In the genomic region with DNA sequence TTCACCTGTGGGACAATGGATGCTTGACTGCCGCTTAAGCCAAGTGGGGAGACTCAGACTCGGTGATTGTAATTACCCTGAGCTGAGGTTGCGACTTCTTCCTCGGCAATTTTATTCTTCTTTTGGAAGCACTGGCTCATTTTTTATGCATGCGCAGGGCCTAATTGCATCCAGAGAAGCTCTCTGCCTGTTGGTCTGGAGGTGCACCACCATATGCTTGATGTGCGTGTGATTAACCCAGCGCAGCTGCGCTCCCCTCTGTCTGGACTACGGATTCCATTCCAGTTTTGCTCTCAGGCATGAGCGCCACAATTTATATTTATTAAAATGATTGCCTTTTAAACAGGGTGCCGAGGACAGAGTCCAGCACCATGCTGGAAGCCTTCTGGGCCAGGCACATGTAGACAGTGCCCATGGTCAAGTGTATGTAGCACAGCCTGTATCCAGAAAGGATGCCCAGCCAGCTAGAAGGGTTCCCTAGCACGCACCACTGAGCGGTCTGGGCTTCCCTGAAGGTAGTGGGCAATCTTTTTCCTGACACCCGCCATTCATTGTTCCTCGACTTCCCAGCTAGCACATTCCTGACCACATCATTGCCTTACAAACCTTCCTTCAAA, we compare ENCODE assay signal across 16 mouse cellular contexts.
DNase-seq lines count a peak whose midpoint lies in the region; ATAC-seq lines count a peak whose summit lies in the region.
"Had no signal": no experiment of that assay in that cellular context is flagged by ENCODE, and none has a peak within 500 bp of the region (broad histone marks: within the 10 kb centered on the region; RNA-seq: fewer than 3 reads in every experiment).

No protein-coding gene starts in this region.

- no peaks in the 10 kb centered on the region for H3K9me3 ChIP-seq in embryonic facial prominence, embryonic 13.5 days
- H3K9me3 ChIP-seq in hindbrain, embryonic 11.5 days (ENCODE audit: control insufficient read depth, low read length): no peaks in the 10 kb centered on the region
- no peaks in the 10 kb centered on the region for H3K9me3 ChIP-seq in midbrain, embryonic 16.5 days (replicated peaks; ENCODE audit: control insufficient read depth, low read length, poor library complexity, severe bottlenecking)
- H3K9me3 ChIP-seq: heart, embryonic 12.5 days; limb, embryonic 13.5 days had no signal

- ATAC-seq in frontal cortex, adult (ENCODE audit: low TSS enrichment): peak; percentile 17; the same call in 1 of the 2 replicates
- 0 out of 2 replicates have a peak, but pooled peaks have one; percentile 32 for ATAC-seq in embryonic facial prominence, embryonic 13.5 days (ENCODE audit: insufficient number of reproducible peaks, insufficient read depth, low FRiP score, low TSS enrichment, low read depth)
- ATAC-seq in hindbrain, embryonic 11.5 days (ENCODE audit: low FRiP score): peak; percentile 84
- ATAC-seq in midbrain, embryonic 16.5 days: peak; percentile 59

- no peak overlapping the region for H3K9ac ChIP-seq in embryonic facial prominence, embryonic 13.5 days
- H3K9ac ChIP-seq in hindbrain, embryonic 11.5 days (ENCODE audit: low read depth, low read length): no peak overlapping the region
- no peak overlapping the region for H3K9ac ChIP-seq in midbrain, embryonic 16.5 days (ENCODE audit: low read depth, low read length)
- H3K9ac ChIP-seq: heart, embryonic 12.5 days; limb, embryonic 13.5 days had no signal

- no peak overlapping the region for H3K4me2 ChIP-seq in embryonic facial prominence, embryonic 13.5 days
- H3K4me2 ChIP-seq in hindbrain, embryonic 11.5 days (replicated peaks; ENCODE audit: low read depth, low read length): no peak overlapping the region
- no peak overlapping the region for H3K4me2 ChIP-seq in midbrain, embryonic 16.5 days (ENCODE audit: low read length)
- H3K4me2 ChIP-seq: heart, embryonic 12.5 days; limb, embryonic 13.5 days had no signal

- DNase-seq in frontal cortex, postnatal 36 days (ENCODE audit: low spot score in 2 of 2): no peak
- peak; percentile 39 for DNase-seq in hindbrain, embryonic 11.5 days (ENCODE audit: low spot score)
- DNase-seq in thymus, postnatal 36 days: no peak
- no peak for DNase-seq in adrenal gland, postnatal 10 days
- DNase-seq in right cerebral cortex, adult 18-20 months: no peak
- DNase-seq: adrenal gland, postnatal 36 days; cerebellum, adult 11 months; layer of hippocampus, postnatal 36 days; lung, adult 18-20 months; right cerebral cortex, postnatal 4 days; thymus, postnatal 14 days had no signal

- peaks cover 10% of the 10 kb centered on the region for H3K4me1 ChIP-seq in embryonic facial prominence, embryonic 13.5 days
- H3K4me1 ChIP-seq in hindbrain, embryonic 11.5 days (replicated peaks; ENCODE audit: control insufficient read depth, insufficient read depth, low read length): no peaks in the 10 kb centered on the region; the same call in 1 of the 2 replicates
- H3K4me1 ChIP-seq in midbrain, embryonic 16.5 days (ENCODE audit: control insufficient read depth, insufficient read depth, low read length): peaks cover 13% of the 10 kb centered on the region; the same call in 1 of the 2 replicates
- H3K4me1 ChIP-seq: heart, embryonic 12.5 days; limb, embryonic 13.5 days had no signal

- H3K27me3 ChIP-seq in embryonic facial prominence, embryonic 13.5 days: no peaks in the 10 kb centered on the region
- H3K27me3 ChIP-seq in hindbrain, embryonic 11.5 days (ENCODE audit: control insufficient read depth, insufficient read depth, low read length): no peaks in the 10 kb centered on the region
- H3K27me3 ChIP-seq in midbrain, embryonic 16.5 days (ENCODE audit: control insufficient read depth, insufficient read depth, low read depth, low read length): no peaks in the 10 kb centered on the region
- H3K27me3 ChIP-seq: limb, embryonic 13.5 days had no signal

- H3K27ac ChIP-seq in embryonic facial prominence, embryonic 13.5 days: no peak overlapping the region
- H3K27ac ChIP-seq in hindbrain, embryonic 11.5 days (ENCODE audit: low read depth, low read length): peak overlapping the region; percentile 62
- H3K27ac ChIP-seq in midbrain, embryonic 16.5 days (ENCODE audit: low read length): peak overlapping the region; percentile 33; the same call in 1 of the 2 replicates
- H3K27ac ChIP-seq: limb, embryonic 13.5 days had no signal

- H3K36me3 ChIP-seq in embryonic facial prominence, embryonic 13.5 days: no peaks in the 10 kb centered on the region
- H3K36me3 ChIP-seq in hindbrain, embryonic 11.5 days (ENCODE audit: control insufficient read depth, insufficient read depth, low read length): no peaks in the 10 kb centered on the region
- H3K36me3 ChIP-seq in midbrain, embryonic 16.5 days (ENCODE audit: control insufficient read depth, insufficient read depth, low read length): no peaks in the 10 kb centered on the region
- H3K36me3 ChIP-seq: heart, embryonic 12.5 days; limb, embryonic 13.5 days had no signal

- 44% methylated on average over 15 of the region's 15 CpGs for WGBS in embryonic facial prominence, embryonic 13.5 days
- WGBS in hindbrain, embryonic 11.5 days: 67% methylated on average over 15 of the region's 15 CpGs
- 48% methylated on average over 15 of the region's 15 CpGs for WGBS in midbrain, embryonic 16.5 days

- H3K4me3 ChIP-seq in embryonic facial prominence, embryonic 13.5 days: no peak overlapping the region
- no peak overlapping the region for H3K4me3 ChIP-seq in hindbrain, embryonic 11.5 days (ENCODE audit: low read depth, low read length)
- H3K4me3 ChIP-seq in midbrain, embryonic 16.5 days (ENCODE audit: low read depth, low read length): no peak overlapping the region
- H3K4me3 ChIP-seq: heart, embryonic 12.5 days; limb, embryonic 13.5 days had no signal

Comparison
In these comparisons a context has a peak if more than half of its experiments do, and no peak if none do; other contexts are left out.
1. ATAC-seq: peak in every context shown above with its lines; median percentile 84 in hindbrain, embryonic 11.5 days; 59 in midbrain, embryonic 16.5 days; 32 in embryonic facial prominence, embryonic 13.5 days; 17 in frontal cortex, adult.